Mouse (Mus musculus): ENCODE data around the gene Cep112. TPM values are rescaled to one million over a fixed set of nuclear protein-coding genes. Genes with fewer than 3 reads are reported as not detected.
"Not testable (repeated sequence)": the region's sequence is repeated elsewhere in the genome, so short reads cannot be mapped to it uniquely, and the experiment has no call there.

Cep112 gene
- polyA plus RNA-seq, 1 experiment from 2014 or later = 11.8 TPM

DNA sequence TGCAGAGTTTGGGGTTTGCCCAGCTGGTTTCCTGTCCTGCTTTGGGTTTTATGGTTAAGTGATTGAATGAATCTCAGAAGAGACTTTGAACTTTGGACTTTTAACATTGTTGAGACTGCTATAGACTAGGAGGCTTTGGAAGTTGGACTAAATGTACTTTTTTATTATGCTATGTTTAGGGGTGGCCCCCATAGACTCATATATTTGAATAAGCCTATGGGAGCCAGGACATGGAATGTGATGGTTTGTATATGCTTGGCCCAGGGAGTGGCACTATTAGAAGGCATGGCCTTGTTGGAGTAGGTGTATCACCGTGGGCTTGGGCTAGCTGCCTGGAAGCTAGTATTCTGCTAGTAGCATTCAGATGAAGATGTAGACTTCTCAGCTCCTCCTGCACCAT is 446.3 kb downstream of the Cep112 start:
- ATAC-seq (replicated peaks; ENCODE audit: insufficient number of reproducible peaks, low FRiP score, low TSS enrichment); H3K4me2 ChIP-seq; H3K4me1 ChIP-seq (ENCODE audit: control insufficient read depth, insufficient read depth, low read length); H3K36me3 ChIP-seq (ENCODE audit: control insufficient read depth, insufficient read depth, low read length); H3K4me3 ChIP-seq (ENCODE audit: low read depth, low read length); H3K9ac ChIP-seq (ENCODE audit: low read depth, low read length); H3K27ac ChIP-seq (ENCODE audit: low read depth, low read length); H3K9me3 ChIP-seq (replicated peaks; ENCODE audit: control insufficient read depth, low read length); H3K27me3 ChIP-seq (ENCODE audit: control insufficient read depth, insufficient read depth, low read length): not testable (repeated sequence)
- 96% methylated on average over 1 of the region's 1 CpGs for WGBS (ENCODE audit: insufficient replicate concordance)

GRCm38 (mm10) chr11:108871748-108872147 is 446.8 kb downstream of the Cep112 start:
- H3K4me2 ChIP-seq = no peak overlapping the region
- H3K27ac ChIP-seq (ENCODE audit: low read depth, low read length) = no peak overlapping the region
- no peaks in the 10 kb centered on the region for H3K9me3 ChIP-seq (replicated peaks; ENCODE audit: control insufficient read depth, low read length)
- no peaks in the 10 kb centered on the region for H3K27me3 ChIP-seq (ENCODE audit: control insufficient read depth, insufficient read depth, low read length)
- H3K4me3 ChIP-seq (ENCODE audit: low read depth, low read length) = no peak overlapping the region
- no peak overlapping the region for H3K9ac ChIP-seq (ENCODE audit: low read depth, low read length)
- 83% methylated on average over 3 of the region's 3 CpGs for WGBS (ENCODE audit: insufficient replicate concordance)
- no peaks in the 10 kb centered on the region for H3K36me3 ChIP-seq (ENCODE audit: control insufficient read depth, insufficient read depth, low read length)
- ATAC-seq (replicated peaks; ENCODE audit: insufficient number of reproducible peaks, low FRiP score, low TSS enrichment) = no peak
- H3K4me1 ChIP-seq (ENCODE audit: control insufficient read depth, insufficient read depth, low read length) = no peaks in the 10 kb centered on the region

GRCm38 (mm10) chr11:108876633-108877205 is 451.7 kb downstream of the Cep112 start:
- Histone ChIP-seq H3K4me3 (ENCODE audit: low read depth, low read length) (no peak overlapping the region), H3K27ac (ENCODE audit: low read depth, low read length) (no peak overlapping the region), H3K4me1 (ENCODE audit: control insufficient read depth, insufficient read depth, low read length) (no peaks in the 10 kb centered on the region), H3K9ac (ENCODE audit: low read depth, low read length) (no peak overlapping the region), H3K9me3 (replicated peaks; ENCODE audit: control insufficient read depth, low read length) (no peaks in the 10 kb centered on the region), H3K27me3 (ENCODE audit: control insufficient read depth, insufficient read depth, low read length) (no peaks in the 10 kb centered on the region), H3K36me3 (ENCODE audit: control insufficient read depth, insufficient read depth, low read length) (no peaks in the 10 kb centered on the region), H3K4me2 (no peak overlapping the region)
- WGBS (ENCODE audit: insufficient replicate concordance) = 68% methylated on average over 7 of the region's 7 CpGs
- ATAC-seq (replicated peaks; ENCODE audit: insufficient number of reproducible peaks, low FRiP score, low TSS enrichment) = no peak

- Histone ChIP-seq H3K9ac (ENCODE audit: low read depth, low read length) (no peak overlapping the region), H3K4me2 (no peak overlapping the region), H3K36me3 (ENCODE audit: control insufficient read depth, insufficient read depth, low read length) (no peaks in the 10 kb centered on the region), H3K9me3 (replicated peaks; ENCODE audit: control insufficient read depth, low read length) (no peaks in the 10 kb centered on the region), H3K4me3 (ENCODE audit: low read depth, low read length) (no peak overlapping the region), H3K27ac (ENCODE audit: low read depth, low read length) (no peak overlapping the region), H3K4me1 (ENCODE audit: control insufficient read depth, insufficient read depth, low read length) (no peaks in the 10 kb centered on the region), H3K27me3 (ENCODE audit: control insufficient read depth, insufficient read depth, low read length) (no peaks in the 10 kb centered on the region)
- ATAC-seq (replicated peaks; ENCODE audit: insufficient number of reproducible peaks, low FRiP score, low TSS enrichment) = no peak
- 66% methylated on average over 5 of the region's 5 CpGs for WGBS (ENCODE audit: insufficient replicate concordance)
Measured at GRCm38 (mm10) chr11:108877520-108877919, 452.5 kb downstream of the Cep112 start.

DNA sequence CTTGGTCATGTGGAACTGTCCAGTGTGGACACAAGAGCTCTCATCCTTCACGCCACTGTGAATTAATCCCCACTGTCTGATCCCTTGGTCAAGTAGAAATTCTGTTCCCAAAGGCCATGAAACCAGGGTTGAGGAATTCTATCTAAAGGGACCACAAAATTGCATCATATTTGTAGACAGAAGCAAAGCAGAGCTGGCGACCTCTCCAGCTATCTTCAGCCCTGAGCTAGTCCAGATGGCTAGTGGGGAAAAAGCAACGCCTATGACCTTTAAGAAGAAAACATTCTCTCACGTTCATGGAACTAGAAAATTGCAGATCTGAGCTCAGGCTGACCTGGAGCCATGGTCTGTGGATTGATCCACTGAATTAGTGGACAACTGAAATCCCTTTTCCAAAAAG is 455.6 kb downstream of the Cep112 start:
- Histone ChIP-seq H3K36me3 (ENCODE audit: control insufficient read depth, insufficient read depth, low read length) (no peaks in the 10 kb centered on the region), H3K9ac (ENCODE audit: low read depth, low read length) (no peak overlapping the region), H3K9me3 (replicated peaks; ENCODE audit: control insufficient read depth, low read length) (no peaks in the 10 kb centered on the region), H3K4me3 (ENCODE audit: low read depth, low read length) (no peak overlapping the region), H3K4me1 (ENCODE audit: control insufficient read depth, insufficient read depth, low read length) (no peaks in the 10 kb centered on the region), H3K27me3 (ENCODE audit: control insufficient read depth, insufficient read depth, low read length) (no peaks in the 10 kb centered on the region), H3K27ac (ENCODE audit: low read depth, low read length) (no peak overlapping the region), H3K4me2 (no peak overlapping the region)
- no peak for ATAC-seq (replicated peaks; ENCODE audit: insufficient number of reproducible peaks, low FRiP score, low TSS enrichment)
- 54% methylated on average over 4 of the region's 4 CpGs for WGBS (ENCODE audit: insufficient replicate concordance)

DNA sequence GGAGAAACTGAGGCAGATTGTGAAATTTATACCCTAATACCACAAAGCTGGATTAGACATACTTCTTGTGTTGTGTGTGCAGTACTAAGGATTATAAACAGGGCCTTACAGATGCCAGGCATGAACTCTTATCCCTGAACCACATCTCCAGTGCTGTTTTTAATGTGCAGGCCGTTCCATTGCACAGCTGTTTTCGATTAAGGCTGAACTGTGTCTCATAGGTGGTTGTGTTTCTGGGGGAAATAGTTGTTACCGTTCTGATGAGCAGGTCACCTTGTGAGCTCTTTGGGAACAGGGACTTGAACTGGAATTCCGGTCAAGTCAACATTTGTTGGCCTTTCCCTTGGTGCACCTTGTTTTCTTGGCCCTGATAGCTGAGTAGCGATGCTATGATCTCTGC is 456.7 kb downstream of the Cep112 start:
- no peak for ATAC-seq (replicated peaks; ENCODE audit: insufficient number of reproducible peaks, low FRiP score, low TSS enrichment)
- no peaks in the 10 kb centered on the region for H3K9me3 ChIP-seq (replicated peaks; ENCODE audit: control insufficient read depth, low read length)
- no peaks in the 10 kb centered on the region for H3K36me3 ChIP-seq (ENCODE audit: control insufficient read depth, insufficient read depth, low read length)
- H3K27me3 ChIP-seq (ENCODE audit: control insufficient read depth, insufficient read depth, low read length) = no peaks in the 10 kb centered on the region
- no peak overlapping the region for H3K4me3 ChIP-seq (ENCODE audit: low read depth, low read length)
- H3K9ac ChIP-seq (ENCODE audit: low read depth, low read length) = no peak overlapping the region
- WGBS (ENCODE audit: insufficient replicate concordance) = 75% methylated on average over 5 of the region's 5 CpGs
- H3K4me1 ChIP-seq (ENCODE audit: control insufficient read depth, insufficient read depth, low read length) = no peaks in the 10 kb centered on the region
- no peak overlapping the region for H3K4me2 ChIP-seq
- H3K27ac ChIP-seq (ENCODE audit: low read depth, low read length) = no peak overlapping the region

DNA sequence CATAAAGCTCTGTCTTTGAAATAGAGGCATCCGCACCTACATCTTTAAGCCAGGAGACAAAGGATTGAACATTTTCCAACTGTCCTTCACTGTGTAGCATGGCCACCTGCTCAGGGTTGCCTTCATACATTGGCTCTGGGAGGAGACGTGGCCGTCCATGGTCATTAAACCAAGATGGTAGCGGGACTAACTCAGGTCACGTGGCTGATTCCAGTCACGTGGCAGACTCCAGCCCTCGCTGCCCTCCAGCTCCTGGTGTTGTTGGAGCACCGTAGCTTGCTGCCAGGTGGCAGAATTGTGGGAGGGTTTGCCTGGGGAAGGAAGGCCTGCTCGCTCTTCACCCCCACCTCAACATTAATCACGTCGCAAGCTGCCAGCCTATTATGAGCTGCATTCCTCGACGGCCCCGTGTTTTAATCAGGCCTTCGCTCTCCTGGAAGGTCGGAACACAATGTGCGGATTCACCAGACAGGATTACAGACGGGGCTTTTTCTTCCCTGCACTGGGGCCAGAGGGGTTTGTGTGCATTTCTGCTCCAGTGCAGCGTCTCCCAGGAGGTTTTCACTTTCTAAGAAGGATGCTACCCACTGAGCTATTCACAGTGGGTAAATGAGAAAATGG is 460.4 kb downstream of the Cep112 start:
- Histone ChIP-seq H3K27ac (ENCODE audit: low read depth, low read length) (no peak overlapping the region), H3K4me3 (ENCODE audit: low read depth, low read length) (no peak overlapping the region), H3K9me3 (replicated peaks; ENCODE audit: control insufficient read depth, low read length) (no peaks in the 10 kb centered on the region), H3K27me3 (ENCODE audit: control insufficient read depth, insufficient read depth, low read length) (no peaks in the 10 kb centered on the region), H3K4me2 (no peak overlapping the region), H3K9ac (ENCODE audit: low read depth, low read length) (no peak overlapping the region), H3K4me1 (ENCODE audit: control insufficient read depth, insufficient read depth, low read length) (no peaks in the 10 kb centered on the region), H3K36me3 (ENCODE audit: control insufficient read depth, insufficient read depth, low read length) (no peaks in the 10 kb centered on the region)
- WGBS (ENCODE audit: insufficient replicate concordance) = 62% methylated on average over 19 of the region's 19 CpGs
- ATAC-seq (replicated peaks; ENCODE audit: insufficient number of reproducible peaks, low FRiP score, low TSS enrichment) = no peak

GRCm38 (mm10) chr11:108886060-108886459 is 461.1 kb downstream of the Cep112 start:
- Histone ChIP-seq H3K4me3 (ENCODE audit: low read depth, low read length) (no peak overlapping the region), H3K27me3 (ENCODE audit: control insufficient read depth, insufficient read depth, low read length) (no peaks in the 10 kb centered on the region), H3K4me1 (ENCODE audit: control insufficient read depth, insufficient read depth, low read length) (no peaks in the 10 kb centered on the region), H3K27ac (ENCODE audit: low read depth, low read length) (no peak overlapping the region), H3K9me3 (replicated peaks; ENCODE audit: control insufficient read depth, low read length) (no peaks in the 10 kb centered on the region), H3K9ac (ENCODE audit: low read depth, low read length) (no peak overlapping the region), H3K4me2 (no peak overlapping the region), H3K36me3 (ENCODE audit: control insufficient read depth, insufficient read depth, low read length) (no peaks in the 10 kb centered on the region)
- no peak for ATAC-seq (replicated peaks; ENCODE audit: insufficient number of reproducible peaks, low FRiP score, low TSS enrichment)
- whole genome bisulfite sequencing (ENCODE audit: insufficient replicate concordance) = 77% methylated on average over 8 of the region's 8 CpGs

GRCm38 (mm10) chr11:108889121-108889520 is 464.1 kb downstream of the Cep112 start:
- Histone ChIP-seq H3K27ac (ENCODE audit: low read depth, low read length) (no peak overlapping the region), H3K36me3 (ENCODE audit: control insufficient read depth, insufficient read depth, low read length) (no peaks in the 10 kb centered on the region), H3K4me2 (no peak overlapping the region), H3K4me1 (ENCODE audit: control insufficient read depth, insufficient read depth, low read length) (peaks cover 3% of the 10 kb centered on the region; the same call in 1 of the 2 replicates), H3K27me3 (ENCODE audit: control insufficient read depth, insufficient read depth, low read length) (peaks cover 13% of the 10 kb centered on the region; the same call in 1 of the 2 replicates), H3K9ac (ENCODE audit: low read depth, low read length) (no peak overlapping the region), H3K9me3 (replicated peaks; ENCODE audit: control insufficient read depth, low read length) (no peaks in the 10 kb centered on the region), H3K4me3 (ENCODE audit: low read depth, low read length) (no peak overlapping the region)
- 34% methylated on average over 11 of the region's 11 CpGs for WGBS (ENCODE audit: insufficient replicate concordance)
- ATAC-seq (replicated peaks; ENCODE audit: insufficient number of reproducible peaks, low FRiP score, low TSS enrichment) = no peak

Data from heart, embryonic 11.5 days (tissue).